8 mouse cellular contexts compared by ENCODE assay signal in genomic region chr3:95173256-95173949, GRCm38 (mm10). TPM values are rescaled to one million over a fixed set of nuclear protein-coding genes. Genes with fewer than 3 reads are reported as not detected.
DNase-seq lines count a peak whose midpoint lies in the region; ATAC-seq and TF ChIP-seq lines count a peak whose summit lies in the region.

No protein-coding gene starts in this region.

- peak; percentile 63 for DNase-seq in gastrocnemius, adult 2 months
- no peak for DNase-seq in gastrocnemius, postnatal 36 days
- peak; percentile 58 for DNase-seq in ZHBTc4 (ENCODE audit: low read depth, low spot score)
- peak; percentile 34 for DNase-seq in induced T-regulatory cell, adult 2 months (ENCODE audit: low read depth)
- DNase-seq in liver, embryonic 13.5 days = no peak
- no peak for DNase-seq in layer of hippocampus, postnatal 25 days (ENCODE audit: extremely low spot score in 1 of 2, low spot score in 1 of 2)

- H3K4me3 ChIP-seq in gastrocnemius, adult 2 months = peak overlapping the region; percentile 61
- peak overlapping the region; percentile 18; the same call in 1 of the 2 replicates for H3K4me3 ChIP-seq in forebrain, embryonic 15.5 days
- H3K4me3 ChIP-seq in liver, embryonic 13.5 days (replicated peaks) = peak overlapping the region; percentile 40
- H3K4me3 ChIP-seq in neural tube, embryonic 14.5 days (ENCODE audit: low read depth, low read length) = peak overlapping the region; percentile 7; the same call in 1 of the 2 replicates

- no peaks in the 10 kb centered on the region for H3K9me3 ChIP-seq in forebrain, embryonic 15.5 days
- H3K9me3 ChIP-seq in liver, embryonic 13.5 days (replicated peaks) = no peaks in the 10 kb centered on the region
- no peaks in the 10 kb centered on the region for H3K9me3 ChIP-seq in neural tube, embryonic 14.5 days (ENCODE audit: control insufficient read depth, low read length)

- intact Hi-C loops in gastrocnemius, adult 2 months (cut with DNase I) = no loop called here
- intact Hi-C loops in gastrocnemius, postnatal 36 days (cut with DNase I) = loop anchor here (5.0 kb wide), 1 partner anchor 36 kb away; no protein-coding TSS in a partner anchor

- ATAC-seq in forebrain, embryonic 15.5 days (replicated peaks) = 0 out of 2 replicates have a peak, but pooled peaks have one; percentile 20
- ATAC-seq in liver, embryonic 13.5 days (ENCODE audit: low read depth) = 0 out of 2 replicates have a peak, but pooled peaks have one; percentile 4
- ATAC-seq in neural tube, embryonic 14.5 days (ENCODE audit: low read depth) = peak; percentile 38; the same call in 1 of the 2 replicates

- peak overlapping the region; percentile 73 for H3K27ac ChIP-seq in gastrocnemius, adult 2 months
- no peak overlapping the region; the same call in 1 of the 2 replicates for H3K27ac ChIP-seq in forebrain, embryonic 15.5 days (replicated peaks)
- no peak overlapping the region for H3K27ac ChIP-seq in liver, embryonic 13.5 days
- H3K27ac ChIP-seq in neural tube, embryonic 14.5 days (ENCODE audit: low read depth, low read length) = no peak overlapping the region

- H3K9ac ChIP-seq in forebrain, embryonic 15.5 days (replicated peaks) = peak overlapping the region; percentile 33; the same call in 1 of the 2 replicates
- peak overlapping the region; percentile 17; the same call in 1 of the 2 replicates for H3K9ac ChIP-seq in liver, embryonic 13.5 days
- H3K9ac ChIP-seq in neural tube, embryonic 14.5 days (replicated peaks; ENCODE audit: low read depth, low read length) = 0 out of 2 replicates have a peak overlapping the region, but pooled peaks have one; percentile 25

- 4% methylated on average over 58 of the region's 58 CpGs for WGBS in forebrain, embryonic 15.5 days
- WGBS in liver, embryonic 13.5 days (ENCODE audit: insufficient replicate concordance) = 6% methylated on average over 58 of the region's 58 CpGs
- 7% methylated on average over 53 of the region's 58 CpGs for WGBS in neural tube, embryonic 14.5 days

- peaks cover 52% of the 10 kb centered on the region for H3K36me3 ChIP-seq in forebrain, embryonic 15.5 days
- H3K36me3 ChIP-seq in liver, embryonic 13.5 days = no peaks in the 10 kb centered on the region
- peaks cover 47% of the 10 kb centered on the region for H3K36me3 ChIP-seq in neural tube, embryonic 14.5 days (ENCODE audit: control insufficient read depth, insufficient read depth, low read length)

- H3K4me2 ChIP-seq in forebrain, embryonic 15.5 days (replicated peaks) = peak overlapping the region; percentile 35
- H3K4me2 ChIP-seq in liver, embryonic 13.5 days = peak overlapping the region; percentile 59
- peak overlapping the region; percentile 26; the same call in 1 of the 2 replicates for H3K4me2 ChIP-seq in neural tube, embryonic 14.5 days (ENCODE audit: low read depth, low read length)

- no peak for TF ChIP-seq CTCF in gastrocnemius, adult 2 months (IDR thresholded peaks at IDR 0.05)

- peaks cover 43% of the 10 kb centered on the region for H3K27me3 ChIP-seq in forebrain, embryonic 15.5 days
- peaks cover 84% of the 10 kb centered on the region for H3K27me3 ChIP-seq in liver, embryonic 13.5 days
- H3K27me3 ChIP-seq in neural tube, embryonic 14.5 days (ENCODE audit: control insufficient read depth, insufficient read depth, low read length) = peaks cover 18% of the 10 kb centered on the region

- peaks cover 15% of the 10 kb centered on the region for H3K4me1 ChIP-seq in forebrain, embryonic 15.5 days
- peaks cover 11% of the 10 kb centered on the region for H3K4me1 ChIP-seq in liver, embryonic 13.5 days (replicated peaks)
- peaks cover 9% of the 10 kb centered on the region; the same call in 1 of the 2 replicates for H3K4me1 ChIP-seq in neural tube, embryonic 14.5 days (ENCODE audit: control insufficient read depth, insufficient read depth, low read length)

RNA-seq across cellular contexts. Expression of gene Sema6c, which starts 13.1 kb away (rescaled TPM):
- 100 to 1,000 TPM in 1 of 2 experiments, 10 to 100 TPM in 1; 83.4 to 105 TPM for total RNA-seq in gastrocnemius, adult 2 months (2021)
- total RNA-seq in gastrocnemius, postnatal 36 days (2021) = 10 to 100 TPM; 96.3 to 98.2 TPM
- 30.4 and 34.1 TPM in 2 replicates for polyA plus RNA-seq in forebrain, embryonic 15.5 days (2015; fragmentation: Nextera tagmentation; extraction: Ambion mirVana)
- 0.35 and 0.36 TPM in 2 replicates for polyA plus RNA-seq in liver, embryonic 13.5 days (2015; fragmentation: Nextera tagmentation; extraction: Ambion mirVana)
- 26.0 and 26.6 TPM in 2 replicates for polyA plus RNA-seq in neural tube, embryonic 14.5 days (2014; fragmentation: Nextera tagmentation; extraction: Ambion mirVana)
- 10 to 100 TPM; 35.1 to 41.9 TPM for total RNA-seq in layer of hippocampus, postnatal 25 days (2021)

RNA-seq across cellular contexts. Expression of gene Tnfaip8l2, which starts 31.2 kb away (rescaled TPM):
- under 1 TPM; 0.42 to 0.87 TPM for total RNA-seq in gastrocnemius, adult 2 months (2021)
- under 1 TPM; 0.38 to 0.69 TPM for total RNA-seq in gastrocnemius, postnatal 36 days (2021)
- polyA plus RNA-seq in forebrain, embryonic 15.5 days (2015; fragmentation: Nextera tagmentation; extraction: Ambion mirVana) = 2.5 and 3.6 TPM in 2 replicates
- polyA plus RNA-seq in liver, embryonic 13.5 days (2015; fragmentation: Nextera tagmentation; extraction: Ambion mirVana) = 5.7 and 6.0 TPM in 2 replicates
- polyA plus RNA-seq in neural tube, embryonic 14.5 days (2014; fragmentation: Nextera tagmentation; extraction: Ambion mirVana) = 2.1 and 4.1 TPM in 2 replicates
- total RNA-seq in layer of hippocampus, postnatal 25 days (2021) = 1 to 10 TPM; 2.1 to 3.1 TPM

RNA-seq across cellular contexts. Expression of gene Lysmd1, which starts 39.5 kb away (rescaled TPM):
- total RNA-seq in gastrocnemius, adult 2 months (2021) = 1 to 10 TPM; 6.7 to 7.2 TPM
- 1 to 10 TPM; 6.4 to 8.2 TPM for total RNA-seq in gastrocnemius, postnatal 36 days (2021)
- 39.8 and 42.2 TPM in 2 replicates for polyA plus RNA-seq in forebrain, embryonic 15.5 days (2015; fragmentation: Nextera tagmentation; extraction: Ambion mirVana)
- 7.3 and 7.5 TPM in 2 replicates for polyA plus RNA-seq in liver, embryonic 13.5 days (2015; fragmentation: Nextera tagmentation; extraction: Ambion mirVana)
- polyA plus RNA-seq in neural tube, embryonic 14.5 days (2014; fragmentation: Nextera tagmentation; extraction: Ambion mirVana) = 36.8 and 37.3 TPM in 2 replicates
- total RNA-seq in layer of hippocampus, postnatal 25 days (2021) = 10 to 100 TPM; 16.5 to 18.4 TPM

RNA-seq across cellular contexts. Expression of gene Scnm1, which starts 39.6 kb away (rescaled TPM):
- 10 to 100 TPM; 33.2 to 40.7 TPM for total RNA-seq in gastrocnemius, adult 2 months (2021)
- total RNA-seq in gastrocnemius, postnatal 36 days (2021) = 10 to 100 TPM; 21.7 to 27.3 TPM
- 105 and 108 TPM in 2 replicates for polyA plus RNA-seq in forebrain, embryonic 15.5 days (2015; fragmentation: Nextera tagmentation; extraction: Ambion mirVana)
- polyA plus RNA-seq in liver, embryonic 13.5 days (2015; fragmentation: Nextera tagmentation; extraction: Ambion mirVana) = 33.4 and 33.5 TPM in 2 replicates
- 80.8 and 96.9 TPM in 2 replicates for polyA plus RNA-seq in neural tube, embryonic 14.5 days (2014; fragmentation: Nextera tagmentation; extraction: Ambion mirVana)
- total RNA-seq in layer of hippocampus, postnatal 25 days (2021) = 10 to 100 TPM; 43.1 to 48.2 TPM

RNA-seq across cellular contexts. Expression of gene Gabpb2, which starts 44.3 kb away (rescaled TPM):
- total RNA-seq in gastrocnemius, adult 2 months (2021) = 10 to 100 TPM in 1 of 2 experiments, 1 to 10 TPM in 1; 9.1 to 12.0 TPM
- total RNA-seq in gastrocnemius, postnatal 36 days (2021) = 1 to 10 TPM; 6.6 to 8.0 TPM
- 4.8 and 5.9 TPM in 2 replicates for polyA plus RNA-seq in forebrain, embryonic 15.5 days (2015; fragmentation: Nextera tagmentation; extraction: Ambion mirVana)
- polyA plus RNA-seq in liver, embryonic 13.5 days (2015; fragmentation: Nextera tagmentation; extraction: Ambion mirVana) = 6.9 and 7.7 TPM in 2 replicates
- 3.4 and 4.7 TPM in 2 replicates for polyA plus RNA-seq in neural tube, embryonic 14.5 days (2014; fragmentation: Nextera tagmentation; extraction: Ambion mirVana)
- 10 to 100 TPM; 10.9 to 15.1 TPM for total RNA-seq in layer of hippocampus, postnatal 25 days (2021)

Comparison
In these comparisons a context has a peak if more than half of its experiments do, and no peak if none do; other contexts are left out.
1. DNase-seq: peak in gastrocnemius, adult 2 months (single experiment), ZHBTc4 (single experiment) and induced T-regulatory cell, adult 2 months (single experiment); none in gastrocnemius, postnatal 36 days (0 of 2), liver, embryonic 13.5 days (single experiment) and layer of hippocampus, postnatal 25 days (0 of 2).
2. H3K4me3 ChIP-seq: peak in every context shown above with its lines; median percentile 61 in gastrocnemius, adult 2 months; 40 in liver, embryonic 13.5 days; 18 in forebrain, embryonic 15.5 days; 7 in neural tube, embryonic 14.5 days.
3. Peak in every context shown above with its lines, with median percentiles within 50 percentile points of each other: ATAC-seq, H3K4me2 ChIP-seq and H3K9ac ChIP-seq.